Mouse (Mus musculus): ENCODE data around the gene Ceacam11.
"Not testable (repeated sequence)": the region's sequence is repeated elsewhere in the genome, so short reads cannot be mapped to it uniquely, and the experiment has no call there.

Gene Ceacam11

GRCm38 (mm10) chr7:17971824-17972223, at the start of gene Ceacam11:
Gene Ceacam11 (plus strand): TSS chr7:17972124.
- no peak for DNase-seq

GRCm38 (mm10) chr7:18001131-18001530, 29.2 kb downstream of the Ceacam11 start:
- not testable (repeated sequence) for DNase-seq

DNA sequence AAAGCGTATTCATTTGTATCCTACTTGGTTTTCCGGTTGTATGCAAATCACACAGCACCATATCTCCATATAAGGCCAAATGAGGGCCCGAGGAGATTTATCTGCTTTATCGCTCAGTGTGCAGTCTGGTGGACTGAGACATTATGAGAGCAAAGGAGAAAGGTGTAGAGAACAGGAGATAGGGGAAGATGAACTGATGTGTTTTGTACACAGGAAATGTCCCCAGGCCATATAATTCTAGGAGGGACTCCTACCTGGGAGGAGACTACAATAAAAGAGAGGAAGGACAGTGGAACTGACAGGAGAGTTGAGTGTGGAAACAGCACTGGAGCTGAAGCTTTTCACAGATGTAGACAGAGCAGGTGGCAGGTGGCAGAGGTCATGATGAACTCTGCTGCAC, 37.7 kb downstream of the Ceacam11 start, which contains the start of gene Ceacam13:
TSS of gene Ceacam13 (plus strand) at position 301 of the 400 bp plus-strand sequence.
- DNase-seq = no peak
